Mouse (Mus musculus) forebrain, embryonic 13.5 days (tissue): ENCODE results near the gene Ndufa11. TPM values are rescaled to one million over a fixed set of nuclear protein-coding genes. Genes with fewer than 3 reads are reported as not detected.
A peak's percentile ranks its signal among the peaks of the same experiment; 100 is the strongest.

Experiments used
- ATAC-seq: fragments of 200-750 bp; cut with Nextera tagmentation; 2 replicates; pipeline ENCODE4 v1.8.0; 2017
- H3K27ac ChIP-seq: fragments of 300-500 bp; sonication (generic); 2 replicates; pipeline ENCODE4 v1.5.1; 2015; ENCODE audit warnings: inconsistent platforms, mild to moderate bottlenecking, moderate library complexity
- H3K27me3 ChIP-seq: fragments of 300-500 bp; sonication (generic); 2 replicates; pipeline ENCODE4 v1.6.1; 2015; ENCODE audit warnings: mild to moderate bottlenecking, inconsistent platforms
- H3K36me3 ChIP-seq: fragments of 300-500 bp; sonication (generic); 2 replicates; pipeline ENCODE4 v1.6.1; 2015; ENCODE audit warnings: mild to moderate bottlenecking, inconsistent platforms; ENCODE audit not compliant: poor library complexity, severe bottlenecking
- H3K4me1 ChIP-seq: fragments of 300-500 bp; sonication (generic); 2 replicates; pipeline ENCODE4 v1.6.1; 2015; ENCODE audit warnings: inconsistent platforms
- H3K4me2 ChIP-seq: fragments of 300-500 bp; sonication (generic); 2 replicates; pipeline ENCODE4 v1.6.1; 2015; ENCODE audit warnings: inconsistent platforms, mild to moderate bottlenecking, moderate library complexity
- H3K4me3 ChIP-seq: fragments of 300-500 bp; sonication (generic); 2 replicates; pipeline ENCODE4 v1.5.1; 2015; ENCODE audit warnings: mild to moderate bottlenecking, inconsistent platforms
- H3K9ac ChIP-seq: fragments of 300-500 bp; sonication (generic); 2 replicates; pipeline ENCODE4 v1.6.1; 2015; ENCODE audit warnings: mild to moderate bottlenecking, inconsistent platforms
- H3K9me3 ChIP-seq: fragments of 300-500 bp; sonication (generic); replicated peaks from 2 replicates; pipeline ENCODE4 v1.6.1; 2016; ENCODE audit warnings: inconsistent platforms
- WGBS: fragments of 180-500 bp; shearing (Covaris S2); methylation state at CpG from one replicate; pipeline ENCODE4 v1.1.7; 2015; 5-methylcytosine and 5-hydroxymethylcytosine counted together
- polyA plus RNA-seq: library from polyadenylated mRNA; unstranded; fragments of >200 nt; fragmentation: Nextera tagmentation; extraction: Ambion mirVana; gene quantifications from 2 replicates; pipeline ENCODE4 v1.2.1, GENCODE M21; 2015

Gene Ndufa11
- polyA plus RNA-seq, 1 experiment from 2014 or later: 459 TPM

DNA sequence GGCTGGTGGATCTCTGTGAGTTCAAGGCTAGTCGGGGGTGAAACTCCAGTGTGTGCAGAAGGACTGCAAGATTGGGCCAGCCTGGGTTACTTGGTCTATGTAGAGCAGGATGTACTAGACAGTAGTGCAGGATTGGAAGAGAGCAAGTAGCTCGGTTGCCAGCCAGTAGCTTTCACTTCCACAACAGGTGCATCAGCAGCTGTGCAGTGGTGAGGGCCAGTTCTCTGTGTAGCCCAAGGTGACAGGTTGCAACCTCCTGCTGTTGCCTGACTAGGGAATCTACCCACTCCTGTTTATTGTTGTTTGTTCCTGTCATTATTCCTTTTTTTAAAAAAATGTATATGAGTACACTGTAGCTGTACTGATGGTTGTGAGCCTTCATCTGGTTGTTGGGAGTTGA lies 28.9 kb upstream of the Ndufa11 start:
- ATAC-seq: no peak
- no peak overlapping the region for H3K4me2 ChIP-seq
- H3K27ac ChIP-seq: no peak overlapping the region
- no peak overlapping the region for H3K4me3 ChIP-seq
- H3K27me3 ChIP-seq: no peaks in the 10 kb centered on the region
- 89% methylated on average over 2 of the region's 2 CpGs for WGBS
- H3K36me3 ChIP-seq: peaks cover 89% of the 10 kb centered on the region
- no peak overlapping the region for H3K9ac ChIP-seq
- H3K9me3 ChIP-seq: no peaks in the 10 kb centered on the region
- peaks cover 23% of the 10 kb centered on the region for H3K4me1 ChIP-seq

DNA sequence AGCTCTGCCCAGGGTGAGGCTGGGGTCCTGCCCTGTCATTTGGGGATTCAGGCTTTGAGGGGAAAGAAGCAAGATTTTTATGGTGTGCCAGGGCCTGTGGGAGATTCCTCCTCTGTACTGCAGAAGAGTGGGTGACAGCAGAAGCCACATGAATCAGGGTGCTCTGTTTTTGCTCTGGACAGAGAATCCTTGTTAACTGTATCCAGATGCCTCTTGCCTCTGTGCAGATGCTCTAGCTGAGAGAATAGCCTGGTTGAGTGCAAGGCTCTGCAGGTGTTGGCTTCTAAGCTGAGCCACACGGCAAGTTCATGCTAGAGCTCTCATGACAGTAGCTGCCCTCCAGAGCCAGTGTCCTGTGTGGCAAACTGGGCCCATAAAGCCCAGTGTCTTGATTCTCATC lies 24.2 kb upstream of the Ndufa11 start:
- Histone ChIP-seq H3K36me3 (peaks cover 92% of the 10 kb centered on the region), H3K9me3 (no peaks in the 10 kb centered on the region), H3K4me2 (no peak overlapping the region), H3K27ac (peak overlapping the region; percentile 67), H3K27me3 (no peaks in the 10 kb centered on the region), H3K4me1 (peaks cover 23% of the 10 kb centered on the region), H3K9ac (peak overlapping the region; percentile 45; the same call in 1 of the 2 replicates), H3K4me3 (no peak overlapping the region)
- WGBS: 56% methylated on average over 1 of the region's 1 CpGs
- no peak for ATAC-seq

GRCm38 (mm10) chr17:56693851-56694310 lies 23.7 kb upstream of the Ndufa11 start:
- no peaks in the 10 kb centered on the region for H3K9me3 ChIP-seq
- H3K4me2 ChIP-seq: no peak overlapping the region
- 26% methylated on average over 6 of the region's 6 CpGs for WGBS
- H3K36me3 ChIP-seq: peaks cover 92% of the 10 kb centered on the region
- no peaks in the 10 kb centered on the region for H3K27me3 ChIP-seq
- peak; percentile 74 for ATAC-seq
- H3K4me1 ChIP-seq: peaks cover 23% of the 10 kb centered on the region
- H3K9ac ChIP-seq: peak overlapping the region; percentile 45; the same call in 1 of the 2 replicates
- peak overlapping the region; percentile 67 for H3K27ac ChIP-seq
- H3K4me3 ChIP-seq: no peak overlapping the region

- no peak overlapping the region for H3K9ac ChIP-seq
- H3K4me3 ChIP-seq: no peak overlapping the region
- H3K27me3 ChIP-seq: no peaks in the 10 kb centered on the region
- no peak for ATAC-seq
- WGBS: 91% methylated on average over 2 of the region's 2 CpGs
- H3K4me2 ChIP-seq: no peak overlapping the region
- H3K9me3 ChIP-seq: no peaks in the 10 kb centered on the region
- no peak overlapping the region for H3K27ac ChIP-seq
- no peaks in the 10 kb centered on the region for H3K4me1 ChIP-seq
- peaks cover 97% of the 10 kb centered on the region for H3K36me3 ChIP-seq
These were observed 17.1 kb upstream of the Ndufa11 start for GRCm38 (mm10) chr17:56700451-56700850.

DNA sequence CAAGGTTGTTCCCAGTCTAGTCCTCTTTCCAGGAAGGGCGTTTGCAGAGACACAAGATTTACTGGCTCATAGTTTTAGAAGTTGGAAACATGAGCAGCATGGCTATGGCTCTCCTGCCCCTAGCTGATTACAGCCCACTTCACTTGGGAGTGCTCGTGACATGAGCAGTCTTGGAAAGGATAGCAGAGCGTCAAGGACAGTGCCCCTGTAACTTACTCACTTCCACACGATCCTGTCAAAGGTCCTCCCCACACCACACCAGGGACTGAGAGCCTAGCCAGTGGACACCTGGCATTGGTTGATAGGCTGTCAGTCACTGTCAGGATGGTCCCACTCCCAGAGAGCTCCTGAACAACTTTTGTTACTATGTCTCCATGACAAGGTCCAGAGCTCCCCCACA lies 14.5 kb upstream of the Ndufa11 start:
- Histone ChIP-seq H3K27me3 (no peaks in the 10 kb centered on the region), H3K4me2 (no peak overlapping the region), H3K27ac (no peak overlapping the region), H3K4me3 (no peak overlapping the region), H3K9ac (no peak overlapping the region), H3K9me3 (no peaks in the 10 kb centered on the region), H3K36me3 (peaks cover 97% of the 10 kb centered on the region), H3K4me1 (no peaks in the 10 kb centered on the region)
- WGBS: 96% methylated on average over 4 of the region's 4 CpGs
- ATAC-seq: no peak

DNA sequence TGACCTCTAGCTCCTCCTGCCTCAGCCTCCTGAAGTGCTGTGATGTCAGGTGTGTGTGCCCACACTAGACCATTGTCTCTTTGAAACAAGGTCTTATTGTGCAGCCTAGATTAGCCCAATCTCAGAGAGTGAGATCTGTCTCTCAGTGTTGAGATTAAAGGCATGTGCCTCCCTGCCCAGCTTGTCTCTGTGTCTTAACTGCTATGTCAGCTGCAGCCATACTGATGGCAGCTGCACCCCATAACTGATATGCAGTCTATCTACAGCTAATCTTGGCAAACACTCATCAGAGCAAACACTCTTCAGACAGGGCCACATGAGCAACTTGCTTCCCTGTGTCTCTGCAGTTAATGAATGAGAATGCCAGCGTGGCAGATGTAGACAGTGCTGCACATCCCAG lies 11.1 kb upstream of the Ndufa11 start:
- Histone ChIP-seq H3K27me3 (no peaks in the 10 kb centered on the region), H3K9me3 (no peaks in the 10 kb centered on the region), H3K9ac (no peak overlapping the region), H3K36me3 (peaks cover 97% of the 10 kb centered on the region), H3K4me1 (no peaks in the 10 kb centered on the region), H3K4me3 (no peak overlapping the region), H3K4me2 (no peak overlapping the region), H3K27ac (no peak overlapping the region)
- no peak for ATAC-seq
- WGBS: 94% methylated on average over 1 of the region's 1 CpGs

GRCm38 (mm10) chr17:56708692-56709091 lies 8.9 kb upstream of the Ndufa11 start:
- Histone ChIP-seq H3K4me2 (no peak overlapping the region), H3K4me3 (no peak overlapping the region), H3K4me1 (no peaks in the 10 kb centered on the region), H3K9me3 (no peaks in the 10 kb centered on the region), H3K9ac (no peak overlapping the region), H3K36me3 (peaks cover 93% of the 10 kb centered on the region), H3K27ac (no peak overlapping the region), H3K27me3 (no peaks in the 10 kb centered on the region)
- 80% methylated on average over 4 of the region's 4 CpGs for WGBS
- ATAC-seq: no peak

GRCm38 (mm10) chr17:56709708-56710107 lies 7.9 kb upstream of the Ndufa11 start:
- peaks cover 83% of the 10 kb centered on the region for H3K36me3 ChIP-seq
- no peak overlapping the region for H3K4me2 ChIP-seq
- no peak overlapping the region for H3K9ac ChIP-seq
- no peaks in the 10 kb centered on the region for H3K4me1 ChIP-seq
- no peak overlapping the region for H3K4me3 ChIP-seq
- no peaks in the 10 kb centered on the region for H3K27me3 ChIP-seq
- no peak for ATAC-seq
- WGBS: 94% methylated on average over 3 of the region's 3 CpGs
- no peaks in the 10 kb centered on the region for H3K9me3 ChIP-seq
- H3K27ac ChIP-seq: no peak overlapping the region

- peak overlapping the region; percentile 76 for H3K9ac ChIP-seq
- no peak for ATAC-seq
- no peaks in the 10 kb centered on the region for H3K27me3 ChIP-seq
- H3K9me3 ChIP-seq: no peaks in the 10 kb centered on the region
- H3K4me3 ChIP-seq: peak overlapping the region; percentile 77; the same call in 1 of the 2 replicates
- peaks cover 29% of the 10 kb centered on the region for H3K4me1 ChIP-seq
- H3K4me2 ChIP-seq: peak overlapping the region; percentile 74
- no peak overlapping the region for H3K27ac ChIP-seq
- H3K36me3 ChIP-seq: peaks cover 26% of the 10 kb centered on the region
- WGBS: 71% methylated on average over 11 of the region's 11 CpGs
These were observed 2.2 kb upstream of the Ndufa11 start for GRCm38 (mm10) chr17:56715360-56715759.

DNA sequence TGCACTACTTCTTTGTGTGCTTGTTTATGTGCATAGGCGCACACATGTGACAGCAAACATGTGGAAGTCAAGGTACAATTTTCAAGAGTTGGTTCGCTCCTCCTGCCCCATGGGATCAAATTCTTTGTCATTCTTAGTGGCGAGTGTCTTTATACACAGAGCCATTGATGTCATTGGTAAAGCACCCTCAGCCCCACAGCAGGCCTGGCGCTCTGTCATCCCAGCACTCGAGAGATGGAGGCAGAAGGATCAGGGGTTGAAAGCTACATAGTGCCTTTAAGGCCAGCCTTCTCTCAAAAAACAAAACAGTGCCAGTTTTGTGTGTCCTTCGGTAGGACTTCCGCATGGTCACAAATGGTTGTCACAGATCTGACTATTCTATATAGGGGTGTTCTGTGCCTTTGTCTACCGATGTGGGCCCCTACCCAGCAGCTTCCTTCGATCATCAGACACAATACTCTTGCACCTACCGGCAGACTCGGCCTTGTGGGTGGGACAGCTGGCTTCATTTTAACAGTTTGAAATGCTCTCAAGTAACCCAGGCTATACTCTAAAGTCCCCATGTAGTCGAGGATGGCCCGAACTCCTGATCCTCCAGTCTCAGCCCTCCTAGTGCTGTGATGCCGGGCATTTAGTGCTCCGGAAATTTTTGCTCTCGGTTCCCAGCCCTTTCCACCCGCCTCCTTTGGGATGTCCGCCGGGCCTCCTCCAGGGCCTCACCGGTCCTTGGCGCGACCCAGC lies 1.5 kb upstream of the Ndufa11 start:
- peak overlapping the region; percentile 74 for H3K4me2 ChIP-seq
- H3K4me3 ChIP-seq: peak overlapping the region; percentile 77
- ATAC-seq: 0 out of 2 replicates have a peak, but pooled peaks have one; percentile 0
- 22% methylated on average over 22 of the region's 22 CpGs for WGBS
- peaks cover 29% of the 10 kb centered on the region for H3K4me1 ChIP-seq
- H3K9me3 ChIP-seq: no peaks in the 10 kb centered on the region
- peaks cover 24% of the 10 kb centered on the region for H3K36me3 ChIP-seq
- peak overlapping the region; percentile 76 for H3K9ac ChIP-seq
- peak overlapping the region; percentile 86 for H3K27ac ChIP-seq
- no peaks in the 10 kb centered on the region for H3K27me3 ChIP-seq

DNA sequence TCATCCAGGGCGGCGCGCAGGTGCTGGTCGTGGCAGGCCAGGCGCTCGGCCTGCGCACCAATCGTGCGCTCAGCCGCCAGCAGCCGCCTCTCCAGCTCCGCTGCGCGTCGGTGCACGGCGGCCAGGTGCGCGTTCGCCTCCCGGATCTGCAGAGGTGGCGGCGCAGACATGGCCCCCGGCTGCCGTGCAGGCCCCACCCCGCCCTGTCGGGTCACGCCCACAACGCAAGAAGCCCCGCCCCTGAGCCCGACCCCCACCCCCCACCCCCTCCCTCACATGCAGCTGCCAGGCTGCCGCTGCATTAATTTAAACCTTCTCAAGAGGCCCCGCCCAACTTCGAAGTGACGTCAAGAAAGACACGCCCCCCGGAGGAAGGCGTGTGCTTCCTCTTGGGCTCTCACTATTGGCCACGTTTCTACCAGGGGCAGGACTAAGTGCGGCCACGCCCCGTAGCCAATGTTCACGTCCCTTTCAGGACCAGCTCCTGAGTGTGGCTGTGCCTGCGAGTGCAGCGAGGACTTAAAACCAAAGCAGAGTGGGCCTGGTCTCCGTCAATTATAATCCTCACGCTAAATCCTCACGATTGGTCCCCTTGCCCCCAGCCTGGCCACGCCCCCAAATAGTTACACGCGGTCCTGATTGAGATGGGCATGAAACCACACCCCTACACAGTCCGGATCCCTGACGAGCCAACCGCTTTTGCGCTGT lies 758 bp upstream of the Ndufa11 start:
- peak; percentile 94 for ATAC-seq
- no peaks in the 10 kb centered on the region for H3K9me3 ChIP-seq
- peaks cover 24% of the 10 kb centered on the region for H3K36me3 ChIP-seq
- H3K27ac ChIP-seq: peak overlapping the region; percentile 86
- H3K9ac ChIP-seq: peak overlapping the region; percentile 90
- under 1% methylated on average over 54 of the region's 55 CpGs for WGBS
- no peaks in the 10 kb centered on the region for H3K27me3 ChIP-seq
- H3K4me1 ChIP-seq: peaks cover 29% of the 10 kb centered on the region
- peak overlapping the region; percentile 74 for H3K4me2 ChIP-seq
- H3K4me3 ChIP-seq: peak overlapping the region; percentile 77

GRCm38 (mm10) chr17:56722441-56722840 lies 4.9 kb downstream of the Ndufa11 start:
- H3K27ac ChIP-seq: no peak overlapping the region
- WGBS: 94% methylated on average over 5 of the region's 5 CpGs
- H3K4me2 ChIP-seq: no peak overlapping the region
- ATAC-seq: no peak
- 0 out of 2 replicates have a peak, but pooled peaks cover 3% of the 10 kb centered on the region for H3K9me3 ChIP-seq
- H3K4me3 ChIP-seq: no peak overlapping the region
- no peak overlapping the region for H3K9ac ChIP-seq
- peaks cover 21% of the 10 kb centered on the region for H3K4me1 ChIP-seq
- H3K36me3 ChIP-seq: peaks cover 44% of the 10 kb centered on the region
- H3K27me3 ChIP-seq: no peaks in the 10 kb centered on the region
